Mouse (Mus musculus) heart, postnatal 0 days (tissue): Measurements from ENCODE around the gene Gm12216. TPM values are rescaled to one million over a fixed set of nuclear protein-coding genes. Genes with fewer than 3 reads are reported as not detected.
A peak's percentile ranks its signal among the peaks of the same experiment; 100 is the strongest.

Source experiments
- ATAC-seq: fragments of 200-750 bp; cut with Nextera tagmentation; 2 replicates; pipeline ENCODE4 v1.8.0; 2017; ENCODE audit warnings: low read depth, moderate number of reproducible peaks, moderate library complexity; ENCODE audit not compliant: insufficient read depth
- DNase-seq: peaks from one replicate; pipeline ENCODE4 v3.0.0-alpha.2; 2016; ENCODE audit warnings: low spot score
- H3K27ac ChIP-seq: fragments of 300-500 bp; sonication (generic); 2 replicates; pipeline ENCODE4 v1.5.1; 2014; ENCODE audit warnings: low read depth, mild to moderate bottlenecking
- H3K27me3 ChIP-seq: fragments of 300-500 bp; sonication (generic); 2 replicates; pipeline ENCODE4 v1.6.1; 2014; ENCODE audit warnings: low read length, mixed read lengths; ENCODE audit not compliant: control insufficient read depth, insufficient read depth
- H3K36me3 ChIP-seq: fragments of 300-500 bp; sonication (generic); replicated peaks from 2 replicates; pipeline ENCODE4 v1.6.1; 2014; ENCODE audit warnings: low read length, mixed read lengths; ENCODE audit not compliant: control insufficient read depth, insufficient read depth
- H3K4me1 ChIP-seq: fragments of 300-500 bp; sonication (generic); 2 replicates; pipeline ENCODE4 v1.6.1; 2014; ENCODE audit warnings: antibody characterized with exemption; ENCODE audit not compliant: control insufficient read depth, insufficient read depth
- H3K4me2 ChIP-seq: fragments of 300-500 bp; sonication (generic); 2 replicates; pipeline ENCODE4 v1.6.1; 2014; ENCODE audit warnings: low read depth, mild to moderate bottlenecking, low read length, moderate library complexity
- H3K4me3 ChIP-seq: fragments of 300-500 bp; sonication (generic); 2 replicates; pipeline ENCODE4 v1.5.1; 2014; ENCODE audit warnings: low read depth, low read length
- H3K9ac ChIP-seq: fragments of 300-500 bp; sonication (generic); replicated peaks from 2 replicates; pipeline ENCODE4 v1.6.1; 2014; ENCODE audit warnings: low read depth, low read length, mixed read lengths
- H3K9me3 ChIP-seq: fragments of 300-500 bp; sonication (generic); replicated peaks from 2 replicates; pipeline ENCODE4 v1.6.1; 2016; ENCODE audit warnings: low read length; ENCODE audit not compliant: control insufficient read depth
- CTCF ChIP-seq: IDR thresholded peaks from 2 replicates; pipeline ENCODE4 v1.5.1; 2016; ENCODE audit warnings: antibody characterized with exemption, control low read depth, low read depth
- EP300 ChIP-seq: IDR thresholded peaks from 2 replicates; pipeline ENCODE4 v1.6.1; 2016; ENCODE audit warnings: antibody characterized with exemption, low read depth
- WGBS: fragments of 180-500 bp; shearing (Covaris S2); extraction: QIAGEN DNeasy Blood & Tissue Kit; methylation state at CpG from one replicate; pipeline ENCODE4 v1.1.7; 2014; 5-methylcytosine and 5-hydroxymethylcytosine counted together
- polyA plus RNA-seq: library from polyadenylated mRNA; unstranded; fragments of >200 nt; fragmentation: Nextera tagmentation; extraction: Ambion mirVana; gene quantifications from 2 replicates; pipeline ENCODE4 v1.2.1, GENCODE M21; 2015
- total RNA-seq: library from RNA; depleted of rRNA; stranded (reverse); fragments of >200 nt; gene quantifications from 2 replicates; pipeline ENCODE4 v1.2.3, GENCODE M21; 2014; ENCODE audit warnings: low replicate concordance

Gene Gm12216
- total and polyA plus RNA-seq, 2 experiments from 2014 or later = 1.6 TPM; not detected in 1

DNA sequence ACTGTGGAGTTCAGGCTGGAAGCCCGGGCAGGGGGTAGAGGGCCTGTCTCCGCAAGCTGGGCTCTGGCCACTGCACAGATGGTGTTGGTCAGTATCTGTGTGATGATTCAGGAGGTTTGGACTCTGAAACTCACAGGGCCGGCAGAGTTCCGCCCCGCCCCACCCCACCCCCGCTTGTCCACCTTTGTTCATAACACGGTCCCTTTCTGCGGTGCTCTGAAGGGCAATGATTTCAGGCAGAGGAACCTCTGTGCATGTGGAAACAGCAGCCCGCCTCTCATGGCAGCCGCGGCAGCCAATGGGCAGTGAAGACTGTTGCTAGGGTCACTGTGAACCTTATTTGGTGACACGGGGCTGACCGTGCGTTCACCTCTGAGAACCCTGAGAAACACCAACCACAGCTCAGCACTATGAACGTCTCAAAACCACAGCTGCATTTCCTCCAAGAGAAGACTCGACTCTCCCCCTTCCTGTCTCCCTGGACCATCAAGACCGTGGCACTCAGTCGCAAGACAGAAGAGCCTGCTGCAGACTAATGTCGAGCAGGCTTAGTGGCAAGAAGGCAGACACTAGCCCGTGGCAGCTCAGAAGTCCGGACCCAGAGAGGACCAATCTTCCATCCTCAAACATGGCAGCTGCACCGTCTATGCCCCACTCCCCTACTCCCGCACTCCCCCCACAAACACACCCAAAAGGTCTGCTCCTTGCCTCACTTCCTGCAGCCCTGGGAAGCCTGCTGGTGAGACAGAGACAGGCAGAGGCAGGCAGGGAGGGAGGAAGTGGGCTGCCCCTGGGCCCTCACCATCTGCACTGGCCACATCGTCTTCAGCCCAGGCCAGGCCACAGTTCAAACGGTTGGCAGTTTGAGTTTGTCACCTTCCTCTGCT, 64.1 kb downstream of the Gm12216 start:
- ATAC-seq = peak; percentile 68
- Histone ChIP-seq H3K27me3 (no peaks in the 10 kb centered on the region), H3K4me2 (peak overlapping the region; percentile 4; the same call in 1 of the 2 replicates), H3K9me3 (no peaks in the 10 kb centered on the region), H3K36me3 (no peaks in the 10 kb centered on the region), H3K9ac (no peak overlapping the region), H3K4me3 (no peak overlapping the region), H3K27ac (peak overlapping the region; percentile 43; the same call in 1 of the 2 replicates), H3K4me1 (peaks cover 16% of the 10 kb centered on the region)
- no peak for DNase-seq
- TF ChIP-seq CTCF (no peak), EP300 (no peak)
- 40% methylated on average over 25 of the region's 25 CpGs for WGBS

DNA sequence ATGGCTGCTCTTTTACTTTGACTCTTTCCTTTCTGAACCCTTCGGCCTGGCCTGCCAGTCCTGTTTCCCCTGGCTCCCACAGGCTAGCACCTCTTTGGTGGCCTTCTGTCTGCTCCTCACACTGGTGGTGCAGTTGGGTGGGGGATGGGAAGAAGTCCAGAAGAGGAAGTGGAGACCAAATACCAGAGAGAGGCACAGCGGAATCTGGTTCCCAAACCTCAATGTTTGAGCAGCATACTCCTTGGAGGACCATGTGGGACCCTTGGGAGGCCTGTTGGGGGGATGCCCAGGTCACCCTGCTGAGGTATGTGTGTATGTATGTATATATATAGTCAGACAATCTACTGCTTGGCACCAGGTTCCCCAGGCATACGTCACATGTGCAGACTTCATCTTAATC, 65.0 kb downstream of the Gm12216 start:
- no peak overlapping the region for H3K9ac ChIP-seq
- peaks cover 16% of the 10 kb centered on the region for H3K4me1 ChIP-seq
- 68% methylated on average over 3 of the region's 3 CpGs for WGBS
- H3K27me3 ChIP-seq = no peaks in the 10 kb centered on the region
- ATAC-seq (no peak), DNase-seq (no peak)
- no peak overlapping the region for H3K4me2 ChIP-seq
- H3K36me3 ChIP-seq = no peaks in the 10 kb centered on the region
- H3K27ac ChIP-seq = no peak overlapping the region
- TF ChIP-seq CTCF = no peak
- no peak for TF ChIP-seq EP300
- no peaks in the 10 kb centered on the region for H3K9me3 ChIP-seq
- no peak overlapping the region for H3K4me3 ChIP-seq

DNA sequence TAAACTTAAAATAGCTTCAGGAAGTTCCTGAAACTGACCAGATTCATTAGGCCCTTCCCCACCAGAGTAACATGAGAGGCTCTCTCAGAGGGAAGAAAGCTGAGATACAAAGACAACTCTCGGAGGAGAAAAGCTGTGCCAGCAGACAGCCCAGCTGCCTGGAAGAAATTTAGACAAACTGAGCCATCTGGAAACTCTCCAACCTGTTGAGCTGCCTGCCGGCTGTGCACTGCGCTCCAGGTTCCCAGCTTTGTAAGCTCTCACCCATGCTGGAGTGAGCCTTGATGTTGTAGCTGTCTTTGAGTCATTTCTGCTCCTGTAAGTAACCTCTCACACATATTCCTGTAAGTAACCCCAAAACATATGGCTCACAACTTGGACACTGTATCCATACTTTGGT, 66.1 kb downstream of the Gm12216 start:
- Histone ChIP-seq H3K4me1 (peaks cover 16% of the 10 kb centered on the region), H3K4me2 (no peak overlapping the region), H3K9me3 (no peaks in the 10 kb centered on the region), H3K27ac (no peak overlapping the region), H3K9ac (no peak overlapping the region), H3K36me3 (no peaks in the 10 kb centered on the region), H3K4me3 (no peak overlapping the region), H3K27me3 (no peaks in the 10 kb centered on the region)
- DNase-seq (no peak), ATAC-seq (no peak)
- WGBS = 81% methylated on average over 3 of the region's 3 CpGs
- no peak for TF ChIP-seq EP300
- TF ChIP-seq CTCF = no peak

DNA sequence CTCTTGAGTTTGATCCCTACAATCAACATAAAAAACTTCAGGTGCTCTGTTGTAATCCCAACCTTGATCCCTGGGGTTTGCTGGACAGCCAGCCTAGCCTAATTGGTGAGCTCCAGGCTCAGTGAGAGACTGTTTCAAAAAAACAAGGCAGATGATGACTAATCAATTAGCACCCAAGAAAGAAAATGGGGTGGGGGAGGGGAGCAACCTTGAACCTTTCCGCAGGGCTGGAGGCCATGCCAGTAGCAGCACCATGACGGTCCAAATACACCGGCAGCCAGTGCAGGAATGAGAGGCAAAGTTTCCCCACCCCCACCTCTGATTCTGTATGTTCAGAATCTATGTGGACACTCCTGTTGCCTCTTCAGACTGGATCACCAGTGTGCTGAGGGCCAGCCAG, 69.8 kb downstream of the Gm12216 start:
- H3K27ac ChIP-seq = no peak overlapping the region
- DNase-seq (no peak), ATAC-seq (no peak)
- no peak overlapping the region for H3K4me3 ChIP-seq
- no peak for TF ChIP-seq CTCF
- TF ChIP-seq EP300 = no peak
- no peaks in the 10 kb centered on the region for H3K9me3 ChIP-seq
- 69% methylated on average over 3 of the region's 3 CpGs for WGBS
- H3K4me1 ChIP-seq = no peaks in the 10 kb centered on the region
- H3K9ac ChIP-seq = no peak overlapping the region
- no peaks in the 10 kb centered on the region for H3K27me3 ChIP-seq
- H3K4me2 ChIP-seq = no peak overlapping the region
- H3K36me3 ChIP-seq = no peaks in the 10 kb centered on the region

DNA sequence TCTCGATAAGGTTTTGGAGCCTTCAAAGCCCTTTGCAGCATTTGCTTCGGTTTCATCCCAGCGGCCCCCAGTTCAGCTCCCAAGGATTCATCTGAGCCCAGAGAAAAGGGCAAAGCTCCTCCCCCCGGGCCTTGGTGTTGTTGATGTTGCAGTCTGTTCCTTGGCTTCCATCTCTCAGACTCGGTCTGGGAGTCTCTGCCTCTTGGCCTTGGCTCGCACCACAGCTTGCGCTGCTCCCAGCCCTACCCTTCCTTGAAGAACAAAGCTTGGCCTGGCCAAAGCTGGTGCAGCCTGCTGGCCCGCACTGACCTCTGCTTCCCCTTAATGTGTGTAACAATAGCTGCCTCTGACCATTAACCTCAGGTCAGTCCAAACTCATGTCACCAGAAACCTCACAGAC, 70.9 kb downstream of the Gm12216 start:
- Histone ChIP-seq H3K4me2 (no peak overlapping the region), H3K4me1 (no peaks in the 10 kb centered on the region), H3K27me3 (no peaks in the 10 kb centered on the region), H3K9me3 (no peaks in the 10 kb centered on the region), H3K36me3 (no peaks in the 10 kb centered on the region), H3K4me3 (no peak overlapping the region), H3K9ac (no peak overlapping the region), H3K27ac (no peak overlapping the region)
- peak; percentile 40; the same call in 1 of the 2 replicates for ATAC-seq
- WGBS = 66% methylated on average over 8 of the region's 8 CpGs
- DNase-seq = peak; percentile 34
- TF ChIP-seq CTCF = no peak
- TF ChIP-seq EP300 = no peak
